Mouse (Mus musculus) liver, postnatal 0 days (tissue): Measurements from ENCODE around the gene Zfp821.

ENCODE experiments used
- CTCF ChIP-seq: sonication (generic); IDR thresholded peaks from 2 replicates; pipeline ENCODE4 v1.5.1; 2016; ENCODE audit warnings: antibody characterized with exemption, low read depth
- EP300 ChIP-seq: IDR thresholded peaks from 2 replicates; pipeline ENCODE4 v1.6.1; 2016; ENCODE audit warnings: antibody characterized with exemption, low read depth, mild to moderate bottlenecking

DNA sequence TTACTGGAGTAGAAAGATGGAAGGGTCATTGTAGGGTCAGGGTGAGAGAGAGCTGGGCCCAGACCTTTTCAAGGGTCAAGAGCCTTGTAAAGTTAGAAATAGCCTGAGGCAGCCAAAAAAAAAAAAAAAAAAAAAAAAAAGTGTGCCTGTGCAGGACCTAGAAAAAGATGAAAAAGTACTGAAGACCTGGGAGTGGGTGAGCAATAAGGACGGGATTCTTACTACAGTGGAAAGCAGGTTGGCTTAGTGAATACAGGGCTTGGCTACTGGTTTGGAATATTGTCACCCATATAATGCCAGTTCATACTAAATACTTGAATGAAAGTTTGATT lies 32.7 kb downstream of the Zfp821 start:
- TF ChIP-seq EP300 (no peak), CTCF (no peak)
